Mouse (Mus musculus) liver, embryonic 11.5 days (tissue): Measurements from ENCODE around the gene Cyp4f37. TPM values are rescaled to one million over a fixed set of nuclear protein-coding genes. Genes with fewer than 3 reads are reported as not detected.
"Not testable (repeated sequence)": the region's sequence is repeated elsewhere in the genome, so short reads cannot be mapped to it uniquely, and the experiment has no call there.

Source experiments
- ATAC-seq: fragments of 200-750 bp; cut with Nextera tagmentation; replicated peaks from 2 replicates; pipeline ENCODE4 v1.8.0; 2017; ENCODE audit warnings: moderate number of reproducible peaks, mild to moderate bottlenecking, moderate TSS enrichment, moderate library complexity; ENCODE audit not compliant: low FRiP score
- DNase-seq: peaks from one replicate; pipeline ENCODE4 v3.0.0-alpha.2; 2017; ENCODE audit warnings: low spot score
- H3K27ac ChIP-seq: fragments of 300-500 bp; sonication (generic); 2 replicates; pipeline ENCODE4 v1.5.1; 2014; ENCODE audit warnings: mild to moderate bottlenecking, low read depth, low read length, control low read depth
- H3K27me3 ChIP-seq: fragments of 300-500 bp; sonication (generic); replicated peaks from 2 replicates; pipeline ENCODE4 v1.6.1; 2014; ENCODE audit warnings: low read length, mixed read lengths; ENCODE audit not compliant: control insufficient read depth, insufficient read depth
- H3K36me3 ChIP-seq: fragments of 300-500 bp; sonication (generic); 2 replicates; pipeline ENCODE4 v1.6.1; 2014; ENCODE audit warnings: mild to moderate bottlenecking, low read length, moderate library complexity, mixed read lengths; ENCODE audit not compliant: control insufficient read depth, insufficient read depth
- H3K4me1 ChIP-seq: fragments of 300-500 bp; sonication (generic); replicated peaks from 2 replicates; pipeline ENCODE4 v1.6.1; 2014; ENCODE audit warnings: low read length, mixed read lengths; ENCODE audit not compliant: control insufficient read depth, insufficient read depth
- H3K4me2 ChIP-seq: fragments of 300-500 bp; sonication (generic); 2 replicates; pipeline ENCODE4 v1.6.1; 2014; ENCODE audit warnings: mild to moderate bottlenecking, control low read depth, moderate library complexity
- H3K4me3 ChIP-seq: fragments of 300-500 bp; sonication (generic); 2 replicates; pipeline ENCODE4 v1.5.1; 2014; ENCODE audit warnings: low read depth, low read length, control low read depth
- H3K9ac ChIP-seq: fragments of 300-500 bp; sonication (generic); 2 replicates; pipeline ENCODE4 v1.6.1; 2014; ENCODE audit warnings: low read depth, low read length, control low read depth
- H3K9me3 ChIP-seq: fragments of 300-500 bp; sonication (generic); 2 replicates; pipeline ENCODE4 v1.6.1; 2016; ENCODE audit warnings: low read length, inconsistent platforms, mixed read lengths; ENCODE audit not compliant: control insufficient read depth
- WGBS: fragments of 180-500 bp; shearing (Covaris S2); extraction: QIAGEN DNeasy Blood & Tissue Kit; methylation state at CpG from one replicate; pipeline ENCODE4 v1.1.7; 2014; 5-methylcytosine and 5-hydroxymethylcytosine counted together
- polyA plus RNA-seq: library from polyadenylated mRNA; unstranded; fragments of >200 nt; fragmentation: Nextera tagmentation; extraction: Ambion mirVana; gene quantifications from 2 replicates; pipeline ENCODE4 v1.2.1, GENCODE M21; 2014

Cyp4f37 gene
- polyA plus RNA-seq, result not detected in 2 replicates

DNA sequence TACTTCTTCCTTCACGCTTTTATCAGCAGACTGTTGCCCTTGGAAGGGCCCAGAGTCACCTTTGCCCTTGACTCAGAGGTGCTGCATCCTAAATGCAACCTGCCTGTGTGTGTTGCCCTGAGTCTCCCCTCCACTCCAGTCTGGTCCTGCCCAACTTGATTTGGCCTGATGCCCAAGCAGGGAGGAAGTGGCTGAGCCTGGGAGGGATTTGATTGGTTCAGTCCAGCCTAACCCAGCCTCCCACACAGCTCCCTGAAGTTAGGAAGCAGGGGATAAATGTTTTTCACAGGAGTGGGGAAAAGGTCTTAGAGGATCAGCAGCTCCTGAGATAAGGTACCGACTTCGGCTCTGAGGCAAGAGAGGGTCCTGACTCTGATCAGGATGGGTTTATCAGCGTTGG, at the start of gene Cyp4f37:
Gene Cyp4f37, plus strand, starts transcription at position 292 of the 400 bp plus-strand sequence.
- ATAC-seq, DNase-seq, H3K4me2 ChIP-seq, H3K4me3 ChIP-seq, H3K9me3 ChIP-seq, H3K9ac ChIP-seq, H3K4me1 ChIP-seq, H3K27ac ChIP-seq, H3K36me3 ChIP-seq, H3K27me3 ChIP-seq: not testable (repeated sequence)
- 60% methylated on average over 4 of the region's 4 CpGs for WGBS

DNA sequence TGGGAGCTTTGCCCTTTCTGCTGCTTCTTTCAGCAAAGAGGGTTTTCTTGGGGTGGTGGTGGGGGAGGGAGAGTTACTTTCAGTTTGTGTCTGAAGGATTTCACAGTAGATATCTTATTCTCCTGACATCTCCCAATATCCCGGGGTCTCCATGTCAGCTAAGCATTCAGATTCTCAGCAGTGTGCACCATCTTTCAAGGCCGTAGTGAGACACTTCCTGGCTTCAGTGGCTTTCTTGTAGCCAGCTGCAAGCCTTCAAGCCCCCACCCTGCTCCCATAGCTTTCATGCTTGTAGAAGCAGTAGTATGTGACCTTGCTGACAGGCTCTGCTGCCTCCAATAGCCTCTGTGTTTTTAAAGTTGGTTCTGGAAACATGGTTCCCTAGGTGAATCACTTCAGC, 47.8 kb upstream of the Cyp4f37 start:
- not testable (repeated sequence) for DNase-seq, H3K36me3 ChIP-seq, H3K27me3 ChIP-seq, H3K9me3 ChIP-seq, H3K4me3 ChIP-seq, H3K27ac ChIP-seq, H3K4me1 ChIP-seq, H3K9ac ChIP-seq, H3K4me2 ChIP-seq, ATAC-seq
- WGBS, result 68% methylated on average over 2 of the region's 2 CpGs

DNA sequence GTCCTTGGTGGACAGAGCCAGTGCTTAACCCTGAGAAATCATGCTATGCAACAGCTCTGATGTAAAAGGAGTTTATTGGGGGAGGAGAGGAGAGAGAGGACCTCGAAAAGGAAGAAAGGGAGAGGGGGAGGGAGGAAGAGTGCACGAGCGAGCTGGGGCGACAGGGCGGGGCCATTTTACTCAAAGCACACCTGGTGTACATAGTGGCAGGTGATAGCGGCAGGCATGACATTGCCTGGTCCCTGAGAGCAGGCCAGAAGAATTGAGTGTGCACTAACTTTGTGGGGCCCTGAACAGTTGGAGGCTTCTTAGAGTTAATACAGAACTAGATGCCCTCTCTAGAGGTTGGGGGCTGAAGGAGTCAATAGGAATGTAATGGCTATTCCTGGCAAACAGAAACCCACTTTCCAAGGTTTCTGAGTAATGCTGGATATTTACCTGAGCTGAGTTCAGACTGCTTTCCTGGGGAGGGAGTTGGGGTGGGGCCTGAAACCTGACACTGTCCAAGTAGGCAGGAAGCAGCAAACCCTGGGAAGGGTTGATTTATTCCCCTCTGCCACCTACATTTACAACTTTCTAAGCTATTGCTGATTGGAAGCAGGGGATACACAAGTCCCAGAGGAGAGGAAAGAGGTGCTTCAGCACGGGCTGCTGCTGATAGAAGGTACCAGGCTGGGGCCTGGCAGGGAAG, 43.5 kb upstream of the Cyp4f37 start:
- ATAC-seq, result no peak
- H3K4me3 ChIP-seq, result no peak overlapping the region
- no peaks in the 10 kb centered on the region for H3K36me3 ChIP-seq
- 0 out of 2 replicates have a peak, but pooled peaks cover 2% of the 10 kb centered on the region for H3K9me3 ChIP-seq
- H3K4me2 ChIP-seq, result no peak overlapping the region
- H3K27ac ChIP-seq, result no peak overlapping the region
- no peak overlapping the region for H3K9ac ChIP-seq
- WGBS, result 59% methylated on average over 7 of the region's 7 CpGs
- DNase-seq, result no peak
- no peaks in the 10 kb centered on the region for H3K4me1 ChIP-seq
- no peaks in the 10 kb centered on the region for H3K27me3 ChIP-seq

DNA sequence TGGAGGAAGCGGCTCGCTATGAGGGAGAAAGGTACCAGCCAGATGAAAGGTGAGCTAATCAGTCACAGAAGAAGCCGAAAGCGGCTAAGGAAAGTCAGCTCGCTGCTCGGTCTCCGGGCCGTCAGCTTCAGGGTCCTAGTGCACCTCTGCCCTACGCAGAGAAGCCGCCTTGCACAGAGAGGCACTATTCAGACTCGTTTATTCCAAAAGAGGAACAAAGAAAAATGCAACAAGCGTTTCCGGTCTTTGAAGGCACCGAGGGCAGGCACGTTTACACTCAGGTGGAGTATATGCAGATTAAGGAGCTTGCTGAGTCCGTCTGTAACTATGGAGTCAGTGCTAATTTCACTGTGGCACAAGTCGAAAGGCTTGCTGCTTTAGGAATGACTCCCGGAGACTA, 24.6 kb upstream of the Cyp4f37 start:
- no peak overlapping the region for H3K27ac ChIP-seq
- no peaks in the 10 kb centered on the region for H3K9me3 ChIP-seq
- ATAC-seq (no peak), DNase-seq (no peak)
- no peaks in the 10 kb centered on the region for H3K27me3 ChIP-seq
- no peak overlapping the region for H3K9ac ChIP-seq
- H3K36me3 ChIP-seq, result no peaks in the 10 kb centered on the region
- no peak overlapping the region for H3K4me3 ChIP-seq
- H3K4me2 ChIP-seq, result no peak overlapping the region
- no peaks in the 10 kb centered on the region for H3K4me1 ChIP-seq
- WGBS, result 88% methylated on average over 18 of the region's 18 CpGs

DNA sequence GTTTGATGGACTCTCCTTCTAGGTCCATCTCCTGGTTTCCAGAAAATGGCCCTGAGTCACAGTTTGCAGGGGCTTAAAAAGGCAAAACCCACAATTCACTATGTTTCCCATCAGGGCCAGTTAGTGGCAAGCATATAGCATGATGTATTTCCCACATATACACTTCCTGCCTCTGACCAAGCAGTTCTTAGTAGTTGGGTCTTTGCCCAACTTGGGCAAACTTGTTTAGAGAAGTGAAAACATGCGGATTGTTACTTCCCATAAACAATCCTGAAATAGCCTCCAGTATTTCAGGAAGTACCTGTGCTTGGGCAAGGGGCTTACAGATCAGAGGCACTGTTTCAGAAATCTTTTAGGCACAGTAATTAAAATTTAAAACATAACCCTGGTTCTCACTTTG, 13.1 kb upstream of the Cyp4f37 start:
- H3K36me3 ChIP-seq, result no peaks in the 10 kb centered on the region
- no peaks in the 10 kb centered on the region for H3K4me1 ChIP-seq
- DNase-seq (no peak), ATAC-seq (no peak)
- H3K27ac ChIP-seq, result no peak overlapping the region
- H3K9me3 ChIP-seq, result no peaks in the 10 kb centered on the region
- WGBS, result 50% methylated on average over 1 of the region's 1 CpGs
- no peak overlapping the region for H3K9ac ChIP-seq
- no peak overlapping the region for H3K4me2 ChIP-seq
- no peak overlapping the region for H3K4me3 ChIP-seq
- H3K27me3 ChIP-seq, result no peaks in the 10 kb centered on the region

DNA sequence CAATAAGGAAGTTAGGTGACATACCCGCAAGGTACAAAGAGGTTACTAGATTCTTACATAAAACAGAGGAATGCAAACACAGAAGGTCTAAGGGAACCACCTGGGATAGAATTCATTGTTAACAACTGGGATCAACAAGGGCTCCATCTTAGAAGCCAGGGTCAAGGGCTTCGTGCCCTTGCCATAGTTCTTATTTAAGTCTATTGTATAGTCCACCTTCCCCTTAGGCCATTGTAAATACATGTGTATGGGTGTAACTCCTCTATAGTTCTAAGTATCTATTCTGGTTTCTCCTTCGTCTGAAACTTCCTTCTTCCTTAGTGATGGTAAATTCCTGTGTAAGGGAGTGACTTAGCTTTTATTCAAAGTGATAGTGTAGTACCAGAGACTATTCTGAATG, 10.9 kb upstream of the Cyp4f37 start:
- not testable (repeated sequence) for H3K9ac ChIP-seq, H3K4me3 ChIP-seq, ATAC-seq, H3K9me3 ChIP-seq, DNase-seq, H3K36me3 ChIP-seq, H3K4me1 ChIP-seq, H3K27ac ChIP-seq, H3K4me2 ChIP-seq, H3K27me3 ChIP-seq
- 79% methylated on average over 3 of the region's 3 CpGs for WGBS

DNA sequence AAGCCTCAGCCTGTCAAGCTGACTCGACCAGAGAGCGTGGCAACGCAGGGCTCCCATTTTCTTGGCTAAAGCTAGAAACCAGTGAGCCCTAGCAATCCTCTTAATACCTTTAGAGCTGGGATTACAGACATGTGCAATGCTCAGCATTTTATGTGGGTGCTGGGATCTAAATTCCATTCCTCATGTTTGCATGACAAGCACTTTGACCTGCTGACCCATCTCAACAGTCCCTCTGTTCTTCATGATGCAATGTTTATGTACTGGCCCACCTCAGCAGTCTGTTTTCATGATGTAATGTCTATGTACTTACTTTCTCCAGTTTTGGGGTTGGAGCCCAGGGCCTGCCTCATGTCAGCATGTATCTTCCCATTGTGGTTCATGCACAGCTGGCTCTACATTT, 10.2 kb upstream of the Cyp4f37 start:
- Histone ChIP-seq H3K4me1 (no peaks in the 10 kb centered on the region), H3K4me3 (no peak overlapping the region), H3K9ac (no peak overlapping the region), H3K27ac (no peak overlapping the region), H3K36me3 (no peaks in the 10 kb centered on the region), H3K4me2 (no peak overlapping the region), H3K9me3 (no peaks in the 10 kb centered on the region), H3K27me3 (no peaks in the 10 kb centered on the region)
- no peak for DNase-seq
- ATAC-seq, result no peak
- WGBS, result 82% methylated on average over 3 of the region's 3 CpGs

DNA sequence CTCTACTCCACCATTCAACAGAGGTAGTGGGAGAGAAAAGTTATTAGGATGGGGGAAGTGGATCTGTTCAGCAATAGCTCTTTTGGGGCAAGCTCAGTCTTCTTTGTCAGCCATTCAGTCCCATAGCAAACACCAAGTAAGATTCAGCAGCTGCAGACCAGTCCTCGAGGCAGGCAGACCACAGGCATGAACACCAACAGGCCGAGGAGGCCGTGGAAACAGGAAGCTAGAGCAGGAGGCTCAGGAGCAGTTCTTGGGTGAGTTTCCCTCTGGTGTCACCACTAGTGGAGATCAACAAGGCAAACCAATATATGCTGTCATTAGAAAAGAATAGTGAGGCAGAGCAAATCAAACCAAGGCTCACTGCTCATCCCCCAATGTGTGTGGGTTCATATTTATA, 8.7 kb upstream of the Cyp4f37 start:
- Histone ChIP-seq H3K27ac (no peak overlapping the region), H3K9ac (no peak overlapping the region), H3K4me3 (no peak overlapping the region), H3K4me2 (no peak overlapping the region), H3K9me3 (no peaks in the 10 kb centered on the region), H3K36me3 (no peaks in the 10 kb centered on the region), H3K27me3 (no peaks in the 10 kb centered on the region), H3K4me1 (no peaks in the 10 kb centered on the region)
- WGBS, result 55% methylated on average over 3 of the region's 3 CpGs
- no peak for DNase-seq
- ATAC-seq, result no peak

DNA sequence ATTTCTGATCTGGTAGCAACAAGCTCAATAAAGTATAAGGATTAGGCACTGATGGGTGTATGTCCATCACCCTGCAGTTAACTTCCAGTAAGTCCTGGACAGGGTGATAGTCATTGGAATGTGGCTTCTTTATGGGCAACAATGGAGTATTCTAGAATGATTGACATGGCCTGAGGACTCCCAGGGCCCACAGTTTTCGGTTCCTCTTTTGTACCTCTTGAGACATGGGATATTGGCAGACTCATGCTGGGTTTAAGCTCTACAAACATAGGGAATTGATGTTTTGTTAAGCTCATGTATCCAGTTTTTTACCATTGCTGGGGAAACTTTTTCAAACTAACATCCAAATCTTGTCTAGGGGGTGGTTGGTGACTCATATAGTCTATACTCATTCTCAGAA, 3.9 kb upstream of the Cyp4f37 start:
- H3K4me3 ChIP-seq, result no peak overlapping the region
- 0 out of 2 replicates have a peak, but pooled peaks cover 3% of the 10 kb centered on the region for H3K9me3 ChIP-seq
- ATAC-seq, result no peak
- no peak overlapping the region for H3K9ac ChIP-seq
- no peak for DNase-seq
- H3K4me1 ChIP-seq, result no peaks in the 10 kb centered on the region
- H3K4me2 ChIP-seq, result no peak overlapping the region
- no peaks in the 10 kb centered on the region for H3K27me3 ChIP-seq
- no peak overlapping the region for H3K27ac ChIP-seq
- WGBS, result 46% methylated on average over 1 of the region's 1 CpGs
- H3K36me3 ChIP-seq, result no peaks in the 10 kb centered on the region
